Mouse (Mus musculus): Measurements from ENCODE around the gene Sac3d1. TPM values are rescaled to one million over a fixed set of nuclear protein-coding genes. Genes with fewer than 3 reads are reported as not detected.

Sac3d1 gene
- polyA plus RNA-seq, 1 experiment from 2014 or later, result 64.5 TPM

- DNase-seq (ENCODE audit: low spot score), result no peak
- Histone ChIP-seq H3K27ac (ENCODE audit: low read depth, low read length) (no peak overlapping the region), H3K4me2 (ENCODE audit: low read depth, low read length, severe bottlenecking) (peak overlapping the region; percentile 59), H3K4me1 (replicated peaks; ENCODE audit: control insufficient read depth, insufficient read depth, low read length) (no peaks in the 10 kb centered on the region; the same call in 1 of the 2 replicates), H3K9ac (ENCODE audit: low read length) (peak overlapping the region; percentile 66), H3K9me3 (ENCODE audit: control insufficient read depth, low read length) (no peaks in the 10 kb centered on the region), H3K4me3 (ENCODE audit: low read depth, low read length) (peak overlapping the region; percentile 47), H3K36me3 (ENCODE audit: control insufficient read depth, insufficient read depth, low read length) (no peaks in the 10 kb centered on the region), H3K27me3 (ENCODE audit: control insufficient read depth, insufficient read depth, low read length) (no peaks in the 10 kb centered on the region)
- WGBS, result 76% methylated on average over 10 of the region's 10 CpGs
- no peak for ATAC-seq (replicated peaks; ENCODE audit: low FRiP score)
These were observed 8.5 kb upstream of the Sac3d1 start for GRCm38 (mm10) chr19:6126789-6127580.

- no peaks in the 10 kb centered on the region for H3K36me3 ChIP-seq (ENCODE audit: control insufficient read depth, insufficient read depth, low read length)
- WGBS, result 25% methylated on average over 4 of the region's 4 CpGs
- no peak overlapping the region for H3K27ac ChIP-seq (ENCODE audit: low read depth, low read length)
- H3K27me3 ChIP-seq (ENCODE audit: control insufficient read depth, insufficient read depth, low read length), result no peaks in the 10 kb centered on the region
- ATAC-seq (replicated peaks; ENCODE audit: low FRiP score) (no peak), DNase-seq (ENCODE audit: low spot score) (peak; percentile 61)
- H3K4me1 ChIP-seq (replicated peaks; ENCODE audit: control insufficient read depth, insufficient read depth, low read length), result no peaks in the 10 kb centered on the region; the same call in 1 of the 2 replicates
- no peak overlapping the region for H3K4me2 ChIP-seq (ENCODE audit: low read depth, low read length, severe bottlenecking)
- no peak overlapping the region for H3K9ac ChIP-seq (ENCODE audit: low read length)
- H3K4me3 ChIP-seq (ENCODE audit: low read depth, low read length), result no peak overlapping the region
- H3K9me3 ChIP-seq (ENCODE audit: control insufficient read depth, low read length), result no peaks in the 10 kb centered on the region
These were observed 7.8 kb upstream of the Sac3d1 start for GRCm38 (mm10) chr19:6126289-6126688.

GRCm38 (mm10) chr19:6124898-6125297 lies 6.4 kb upstream of the Sac3d1 start:
- no peaks in the 10 kb centered on the region for H3K9me3 ChIP-seq (ENCODE audit: control insufficient read depth, low read length)
- no peak overlapping the region for H3K4me3 ChIP-seq (ENCODE audit: low read depth, low read length)
- ATAC-seq (replicated peaks; ENCODE audit: low FRiP score) (no peak), DNase-seq (ENCODE audit: low spot score) (no peak)
- no peaks in the 10 kb centered on the region for H3K36me3 ChIP-seq (ENCODE audit: control insufficient read depth, insufficient read depth, low read length)
- H3K27me3 ChIP-seq (ENCODE audit: control insufficient read depth, insufficient read depth, low read length), result no peaks in the 10 kb centered on the region
- WGBS, result 74% methylated on average over 2 of the region's 2 CpGs
- no peak overlapping the region for H3K9ac ChIP-seq (ENCODE audit: low read length)
- no peaks in the 10 kb centered on the region; the same call in 1 of the 2 replicates for H3K4me1 ChIP-seq (replicated peaks; ENCODE audit: control insufficient read depth, insufficient read depth, low read length)
- no peak overlapping the region for H3K4me2 ChIP-seq (ENCODE audit: low read depth, low read length, severe bottlenecking)
- no peak overlapping the region for H3K27ac ChIP-seq (ENCODE audit: low read depth, low read length)

- Histone ChIP-seq H3K36me3 (ENCODE audit: control insufficient read depth, insufficient read depth, low read length) (no peaks in the 10 kb centered on the region), H3K27ac (ENCODE audit: low read depth, low read length) (no peak overlapping the region), H3K4me1 (replicated peaks; ENCODE audit: control insufficient read depth, insufficient read depth, low read length) (no peaks in the 10 kb centered on the region; the same call in 1 of the 2 replicates), H3K4me2 (ENCODE audit: low read depth, low read length, severe bottlenecking) (no peak overlapping the region), H3K4me3 (ENCODE audit: low read depth, low read length) (no peak overlapping the region), H3K27me3 (ENCODE audit: control insufficient read depth, insufficient read depth, low read length) (no peaks in the 10 kb centered on the region), H3K9me3 (ENCODE audit: control insufficient read depth, low read length) (no peaks in the 10 kb centered on the region), H3K9ac (ENCODE audit: low read length) (no peak overlapping the region; the same call in 1 of the 2 replicates)
- ATAC-seq (replicated peaks; ENCODE audit: low FRiP score), result no peak
- WGBS, result 70% methylated on average over 8 of the region's 8 CpGs
- DNase-seq (ENCODE audit: low spot score), result no peak
These were observed 4.9 kb upstream of the Sac3d1 start for GRCm38 (mm10) chr19:6123330-6123729.

- Histone ChIP-seq H3K36me3 (ENCODE audit: control insufficient read depth, insufficient read depth, low read length) (no peaks in the 10 kb centered on the region), H3K4me2 (ENCODE audit: low read depth, low read length, severe bottlenecking) (no peak overlapping the region), H3K27me3 (ENCODE audit: control insufficient read depth, insufficient read depth, low read length) (no peaks in the 10 kb centered on the region), H3K27ac (ENCODE audit: low read depth, low read length) (no peak overlapping the region), H3K9ac (ENCODE audit: low read length) (no peak overlapping the region), H3K4me3 (ENCODE audit: low read depth, low read length) (no peak overlapping the region), H3K9me3 (ENCODE audit: control insufficient read depth, low read length) (no peaks in the 10 kb centered on the region), H3K4me1 (replicated peaks; ENCODE audit: control insufficient read depth, insufficient read depth, low read length) (peaks cover under 1% of the 10 kb centered on the region; the same call in 1 of the 2 replicates)
- DNase-seq (ENCODE audit: low spot score) (no peak), ATAC-seq (replicated peaks; ENCODE audit: low FRiP score) (no peak)
- WGBS, result 38% methylated on average over 19 of the region's 19 CpGs
These were observed 3.3 kb upstream of the Sac3d1 start for GRCm38 (mm10) chr19:6121761-6122160.

GRCm38 (mm10) chr19:6118677-6119185 lies 281 bp upstream of the Sac3d1 start:
- peak; percentile 62 for DNase-seq (ENCODE audit: low spot score)
- peak overlapping the region; percentile 88 for H3K4me3 ChIP-seq (ENCODE audit: low read depth, low read length)
- 2% methylated on average over 8 of the region's 8 CpGs for WGBS
- peak overlapping the region; percentile 86 for H3K4me2 ChIP-seq (ENCODE audit: low read depth, low read length, severe bottlenecking)
- peak overlapping the region; percentile 94 for H3K9ac ChIP-seq (ENCODE audit: low read length)
- no peaks in the 10 kb centered on the region for H3K9me3 ChIP-seq (ENCODE audit: control insufficient read depth, low read length)
- 0 out of 2 replicates have a peak, but pooled peaks cover 2% of the 10 kb centered on the region for H3K4me1 ChIP-seq (replicated peaks; ENCODE audit: control insufficient read depth, insufficient read depth, low read length)
- H3K27ac ChIP-seq (ENCODE audit: low read depth, low read length), result peak overlapping the region; percentile 96
- no peaks in the 10 kb centered on the region for H3K27me3 ChIP-seq (ENCODE audit: control insufficient read depth, insufficient read depth, low read length)
- ATAC-seq (replicated peaks; ENCODE audit: low FRiP score), result no peak; the same call in 1 of the 2 replicates
- H3K36me3 ChIP-seq (ENCODE audit: control insufficient read depth, insufficient read depth, low read length), result peaks cover 8% of the 10 kb centered on the region

- ATAC-seq (replicated peaks; ENCODE audit: low FRiP score) (no peak), DNase-seq (ENCODE audit: low spot score) (no peak)
- Histone ChIP-seq H3K4me1 (replicated peaks; ENCODE audit: control insufficient read depth, insufficient read depth, low read length) (0 out of 2 replicates have a peak, but pooled peaks cover 2% of the 10 kb centered on the region), H3K27me3 (ENCODE audit: control insufficient read depth, insufficient read depth, low read length) (no peaks in the 10 kb centered on the region), H3K9ac (ENCODE audit: low read length) (peak overlapping the region; percentile 94), H3K4me3 (ENCODE audit: low read depth, low read length) (peak overlapping the region; percentile 88), H3K4me2 (ENCODE audit: low read depth, low read length, severe bottlenecking) (peak overlapping the region; percentile 86), H3K9me3 (ENCODE audit: control insufficient read depth, low read length) (no peaks in the 10 kb centered on the region), H3K36me3 (ENCODE audit: control insufficient read depth, insufficient read depth, low read length) (peaks cover 8% of the 10 kb centered on the region), H3K27ac (ENCODE audit: low read depth, low read length) (peak overlapping the region; percentile 96)
- WGBS, result 5% methylated on average over 32 of the region's 32 CpGs
These were observed 984 bp downstream of the Sac3d1 start for GRCm38 (mm10) chr19:6117346-6117985.

GRCm38 (mm10) chr19:6116113-6116850 lies 2.2 kb downstream of the Sac3d1 start:
- H3K9me3 ChIP-seq (ENCODE audit: control insufficient read depth, low read length), result no peaks in the 10 kb centered on the region
- H3K4me3 ChIP-seq (ENCODE audit: low read depth, low read length), result no peak overlapping the region
- 0 out of 2 replicates have a peak overlapping the region, but pooled peaks have one; percentile 4 for H3K9ac ChIP-seq (ENCODE audit: low read length)
- H3K36me3 ChIP-seq (ENCODE audit: control insufficient read depth, insufficient read depth, low read length), result peaks cover 8% of the 10 kb centered on the region
- peak overlapping the region; percentile 86; the same call in 1 of the 2 replicates for H3K4me2 ChIP-seq (ENCODE audit: low read depth, low read length, severe bottlenecking)
- no peak for ATAC-seq (replicated peaks; ENCODE audit: low FRiP score)
- H3K4me1 ChIP-seq (replicated peaks; ENCODE audit: control insufficient read depth, insufficient read depth, low read length), result 0 out of 2 replicates have a peak, but pooled peaks cover 2% of the 10 kb centered on the region
- WGBS, result 92% methylated on average over 15 of the region's 15 CpGs
- H3K27ac ChIP-seq (ENCODE audit: low read depth, low read length), result no peak overlapping the region
- no peaks in the 10 kb centered on the region for H3K27me3 ChIP-seq (ENCODE audit: control insufficient read depth, insufficient read depth, low read length)
- no peak for DNase-seq (ENCODE audit: low spot score)

Data from forebrain, embryonic 11.5 days (tissue).